Mouse (Mus musculus) neural tube, embryonic 14.5 days (tissue): ENCODE results near the gene Slc35f1. TPM values are rescaled to one million over a fixed set of nuclear protein-coding genes. Genes with fewer than 3 reads are reported as not detected.

Experiments used
- ATAC-seq: fragments of 200-750 bp; cut with Nextera tagmentation; 2 replicates; pipeline ENCODE4 v1.8.0; 2017; ENCODE audit warnings: low read depth, mild to moderate bottlenecking, moderate TSS enrichment, moderate library complexity
- H3K27ac ChIP-seq: fragments of 300-500 bp; sonication (generic); 2 replicates; pipeline ENCODE4 v1.5.1; 2014; ENCODE audit warnings: low read depth, mild to moderate bottlenecking, control low read depth, low read length, moderate library complexity, mixed read lengths
- H3K27me3 ChIP-seq: fragments of 300-500 bp; sonication (generic); 2 replicates; pipeline ENCODE4 v1.6.1; 2014; ENCODE audit warnings: low read length; ENCODE audit not compliant: control insufficient read depth, insufficient read depth
- H3K36me3 ChIP-seq: fragments of 300-500 bp; sonication (generic); 2 replicates; pipeline ENCODE4 v1.6.1; 2014; ENCODE audit warnings: low read length, mixed read lengths; ENCODE audit not compliant: control insufficient read depth, insufficient read depth
- H3K4me1 ChIP-seq: fragments of 300-500 bp; sonication (generic); 2 replicates; pipeline ENCODE4 v1.6.1; 2014; ENCODE audit warnings: low read length; ENCODE audit not compliant: control insufficient read depth, insufficient read depth
- H3K4me2 ChIP-seq: fragments of 300-500 bp; sonication (generic); 2 replicates; pipeline ENCODE4 v1.6.1; 2014; ENCODE audit warnings: mild to moderate bottlenecking, low read depth, low read length, control low read depth
- H3K4me3 ChIP-seq: fragments of 300-500 bp; sonication (generic); 2 replicates; pipeline ENCODE4 v1.5.1; 2014; ENCODE audit warnings: low read depth, low read length, control low read depth, mixed read lengths
- H3K9ac ChIP-seq: fragments of 300-500 bp; sonication (generic); replicated peaks from 2 replicates; pipeline ENCODE4 v1.6.1; 2014; ENCODE audit warnings: low read depth, mild to moderate bottlenecking, control low read depth, low read length, mixed read lengths
- H3K9me3 ChIP-seq: fragments of 300-500 bp; sonication (generic); 2 replicates; pipeline ENCODE4 v1.6.1; 2016; ENCODE audit warnings: low read length; ENCODE audit not compliant: control insufficient read depth
- WGBS: fragments of 180-500 bp; shearing (Covaris S2); extraction: QIAGEN DNeasy Blood & Tissue Kit; methylation state at CpG from one replicate; pipeline ENCODE4 v1.1.7; 2014; 5-methylcytosine and 5-hydroxymethylcytosine counted together
- polyA plus RNA-seq: library from polyadenylated mRNA; unstranded; fragments of >200 nt; fragmentation: Nextera tagmentation; extraction: Ambion mirVana; gene quantifications from 2 replicates; pipeline ENCODE4 v1.2.1, GENCODE M21; 2014

Slc35f1 gene
- polyA plus RNA-seq, 1 experiment from 2014 or later: 28.5 TPM

DNA sequence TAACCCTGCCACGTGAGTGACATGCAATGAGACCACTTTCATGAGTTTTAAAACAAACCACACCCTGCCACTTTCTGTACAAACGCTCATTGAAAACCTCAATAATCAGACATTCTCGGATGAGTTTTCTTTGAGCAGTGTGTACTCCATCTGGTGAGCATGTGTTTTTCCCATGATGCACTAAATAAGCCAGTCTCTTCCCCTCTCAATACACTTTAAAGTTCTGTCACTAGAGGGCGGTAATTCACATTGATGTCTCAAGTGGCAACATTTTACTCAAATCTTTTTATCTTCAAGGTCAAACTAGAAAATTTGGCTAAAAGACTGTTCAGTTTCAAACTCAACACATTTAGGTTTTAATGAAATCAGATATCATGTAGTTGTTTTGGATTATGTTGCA, 68.3 kb downstream of the Slc35f1 start:
- Histone ChIP-seq H3K9me3 (no peaks in the 10 kb centered on the region), H3K27me3 (no peaks in the 10 kb centered on the region), H3K36me3 (no peaks in the 10 kb centered on the region), H3K4me3 (no peak overlapping the region), H3K27ac (no peak overlapping the region), H3K4me1 (no peaks in the 10 kb centered on the region), H3K9ac (no peak overlapping the region), H3K4me2 (no peak overlapping the region)
- 38% methylated on average over 4 of the region's 4 CpGs for WGBS
- no peak for ATAC-seq

DNA sequence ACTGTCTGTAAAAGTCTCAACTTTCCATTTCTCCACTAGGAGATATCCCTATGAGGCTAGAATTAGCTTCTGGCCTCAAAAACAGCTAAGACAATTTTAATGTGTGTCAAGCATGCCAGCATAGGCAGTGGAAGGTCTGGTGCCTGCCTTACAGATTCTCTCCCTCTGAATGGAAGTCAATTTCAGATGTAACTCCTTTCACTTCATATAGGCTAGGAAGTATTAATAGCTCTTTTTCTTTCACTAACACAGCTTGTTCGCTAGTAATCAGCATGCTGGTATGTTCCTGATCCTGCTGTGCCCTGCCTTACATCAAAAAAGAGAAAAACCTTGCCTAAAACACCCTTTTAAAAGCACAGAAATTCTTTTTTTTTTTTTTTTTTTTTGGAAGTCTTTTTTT, 70.2 kb downstream of the Slc35f1 start:
- ATAC-seq: no peak
- 88% methylated on average over 1 of the region's 1 CpGs for WGBS

DNA sequence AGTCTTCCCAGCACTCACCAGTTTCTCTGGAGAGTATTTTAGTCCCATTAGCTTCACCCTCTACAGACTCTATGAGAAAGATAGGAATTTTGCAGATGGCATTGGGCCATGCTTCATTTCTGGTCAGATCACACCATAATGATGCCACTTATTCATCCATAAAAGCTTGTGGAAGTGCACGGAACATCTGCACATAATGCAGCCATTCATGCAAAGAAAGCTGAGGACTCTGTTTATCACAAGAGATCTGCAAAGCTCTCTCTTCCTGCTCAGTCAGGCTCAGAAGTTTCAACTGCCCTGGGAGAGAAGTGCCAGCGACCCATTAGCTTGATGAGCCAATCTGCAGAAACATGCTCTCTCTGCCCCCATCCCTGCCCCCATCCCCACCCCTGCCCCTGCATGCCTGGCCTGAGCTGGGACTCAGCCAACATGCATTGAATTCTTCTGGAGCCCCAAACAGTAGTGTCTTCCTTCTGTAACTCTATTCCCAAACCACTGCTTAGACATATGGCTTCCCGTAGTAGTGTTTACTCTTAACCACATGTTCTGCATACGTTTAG, 89.7 kb downstream of the Slc35f1 start:
- peak; percentile 75 for ATAC-seq
- H3K9ac ChIP-seq: no peak overlapping the region
- 62% methylated on average over 4 of the region's 4 CpGs for WGBS
- H3K4me2 ChIP-seq: no peak overlapping the region
- no peak overlapping the region for H3K4me3 ChIP-seq
- H3K9me3 ChIP-seq: no peaks in the 10 kb centered on the region
- H3K27me3 ChIP-seq: no peaks in the 10 kb centered on the region
- H3K4me1 ChIP-seq: no peaks in the 10 kb centered on the region
- no peaks in the 10 kb centered on the region for H3K36me3 ChIP-seq
- H3K27ac ChIP-seq: no peak overlapping the region

More for the DNA sequence above, 70.2 kb downstream of the Slc35f1 start:
- Histone ChIP-seq H3K4me1 (no peaks in the 10 kb centered on the region), H3K4me3 (no peak overlapping the region), H3K9ac (no peak overlapping the region), H3K27me3 (no peaks in the 10 kb centered on the region), H3K36me3 (no peaks in the 10 kb centered on the region), H3K27ac (no peak overlapping the region), H3K9me3 (no peaks in the 10 kb centered on the region), H3K4me2 (no peak overlapping the region)

DNA sequence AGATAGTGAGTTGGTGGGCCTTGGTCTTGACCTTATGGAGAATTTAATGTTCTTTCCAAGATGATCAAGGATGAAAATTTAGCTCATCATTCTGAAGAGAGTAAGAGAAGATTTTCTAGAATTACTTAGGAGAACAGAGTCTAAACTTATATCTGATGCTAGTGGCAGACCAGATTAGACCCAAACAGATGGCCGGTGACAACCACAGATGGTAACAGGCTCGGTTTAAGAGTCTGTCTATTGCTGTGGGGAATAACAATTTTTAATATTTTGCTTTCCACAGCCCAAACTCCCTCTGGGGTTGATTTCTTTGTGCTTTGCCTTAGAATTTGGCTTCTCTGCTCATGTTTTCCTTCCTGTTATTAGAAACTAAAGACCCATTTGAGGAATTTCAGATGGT, 96.7 kb downstream of the Slc35f1 start:
- Histone ChIP-seq H3K27ac (no peak overlapping the region), H3K4me2 (no peak overlapping the region), H3K9ac (no peak overlapping the region), H3K9me3 (no peaks in the 10 kb centered on the region), H3K4me3 (no peak overlapping the region), H3K36me3 (no peaks in the 10 kb centered on the region), H3K27me3 (no peaks in the 10 kb centered on the region), H3K4me1 (no peaks in the 10 kb centered on the region)
- ATAC-seq: no peak
- 70% methylated on average over 2 of the region's 2 CpGs for WGBS

DNA sequence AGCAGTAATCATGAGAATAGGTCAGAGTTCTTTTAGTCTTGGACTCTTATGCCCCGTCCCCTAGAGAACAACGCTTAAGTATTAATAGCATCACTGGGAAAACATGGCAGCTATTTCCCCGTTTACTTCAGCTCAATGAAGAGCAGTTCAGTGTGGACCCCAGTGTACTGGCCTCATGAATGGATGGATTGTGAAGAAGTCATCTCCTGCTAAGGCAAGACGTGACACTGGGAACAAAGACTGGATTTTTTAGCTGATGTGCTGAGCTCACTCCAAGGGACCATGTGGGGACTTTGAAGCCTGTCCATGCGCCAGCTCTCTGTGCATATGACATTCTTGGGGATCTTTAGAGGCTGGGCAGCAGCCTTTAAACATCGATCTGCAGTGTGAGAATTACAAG, 101.2 kb downstream of the Slc35f1 start:
- no peaks in the 10 kb centered on the region for H3K27me3 ChIP-seq
- no peaks in the 10 kb centered on the region for H3K36me3 ChIP-seq
- H3K4me2 ChIP-seq: no peak overlapping the region
- no peaks in the 10 kb centered on the region for H3K9me3 ChIP-seq
- no peak overlapping the region for H3K4me3 ChIP-seq
- H3K9ac ChIP-seq: no peak overlapping the region
- no peak overlapping the region for H3K27ac ChIP-seq
- 78% methylated on average over 6 of the region's 6 CpGs for WGBS
- H3K4me1 ChIP-seq: no peaks in the 10 kb centered on the region
- peak; percentile 51; the same call in 1 of the 2 replicates for ATAC-seq

DNA sequence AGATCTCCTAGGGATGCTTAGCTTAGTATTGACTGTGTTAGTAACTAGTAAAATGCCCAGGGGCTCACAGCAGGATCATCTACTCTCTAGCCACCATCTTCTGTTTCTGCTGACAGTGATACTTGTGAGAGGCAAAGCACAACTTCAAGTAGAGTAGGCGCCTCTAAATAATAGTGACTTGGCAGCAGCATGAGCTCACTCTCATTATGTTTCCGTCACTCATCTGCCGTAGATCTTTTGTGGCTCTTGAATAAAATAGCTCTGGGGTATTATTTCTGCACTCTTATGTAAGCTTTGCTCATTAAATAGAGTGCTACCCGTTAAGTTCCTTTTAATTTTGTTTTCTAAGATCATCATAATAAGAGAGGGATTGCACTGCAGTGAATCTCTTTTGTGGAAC, 107.1 kb downstream of the Slc35f1 start:
- no peak for ATAC-seq
- Histone ChIP-seq H3K9me3 (no peaks in the 10 kb centered on the region), H3K27me3 (no peaks in the 10 kb centered on the region), H3K4me2 (no peak overlapping the region), H3K4me1 (peaks cover 3% of the 10 kb centered on the region; the same call in 1 of the 2 replicates), H3K27ac (no peak overlapping the region), H3K36me3 (no peaks in the 10 kb centered on the region), H3K4me3 (no peak overlapping the region), H3K9ac (no peak overlapping the region)
- 43% methylated on average over 4 of the region's 4 CpGs for WGBS

DNA sequence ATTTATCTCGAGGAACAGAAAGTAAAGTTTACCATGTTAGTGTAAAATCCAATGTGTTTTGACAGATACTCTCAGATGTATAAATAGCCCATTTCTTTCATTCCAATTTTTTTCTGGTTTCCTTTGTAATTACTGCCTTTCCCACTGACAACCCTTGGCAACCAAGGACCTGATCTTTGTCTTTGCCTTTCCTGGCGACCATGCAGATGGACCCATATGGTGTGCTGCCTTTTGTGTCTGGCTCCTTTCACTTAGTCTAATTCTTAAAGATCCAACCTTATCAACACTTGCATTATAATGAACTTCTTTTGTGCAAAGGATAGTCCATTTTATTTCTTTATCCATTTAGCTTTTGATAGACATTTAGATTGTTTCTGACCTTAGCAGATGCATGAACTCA, 117.5 kb downstream of the Slc35f1 start:
- H3K4me3 ChIP-seq: no peak overlapping the region
- ATAC-seq: no peak
- no peaks in the 10 kb centered on the region for H3K27me3 ChIP-seq
- no peaks in the 10 kb centered on the region for H3K36me3 ChIP-seq
- no peaks in the 10 kb centered on the region for H3K4me1 ChIP-seq
- 38% methylated on average over 2 of the region's 2 CpGs for WGBS
- no peak overlapping the region for H3K4me2 ChIP-seq
- H3K9ac ChIP-seq: no peak overlapping the region
- H3K27ac ChIP-seq: no peak overlapping the region
- H3K9me3 ChIP-seq: no peaks in the 10 kb centered on the region

DNA sequence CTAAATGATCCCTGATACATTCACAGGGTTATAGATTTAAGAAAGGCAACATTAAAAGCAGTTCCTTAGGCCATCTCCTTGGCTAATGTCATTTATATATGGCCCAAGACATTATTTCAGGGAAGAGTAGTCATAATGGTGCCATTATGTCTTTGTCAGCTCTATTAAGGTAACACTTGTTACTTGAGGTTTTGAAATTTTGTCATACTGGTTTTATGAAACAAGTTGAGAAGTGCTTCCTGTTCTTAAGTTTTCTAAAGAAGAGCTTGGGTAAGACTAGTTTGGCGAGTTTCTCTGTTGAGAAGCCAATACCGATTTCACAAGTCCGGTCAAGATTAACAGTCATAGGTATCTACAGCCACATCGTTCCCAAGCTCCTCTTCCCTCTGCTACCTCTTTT, 122.5 kb downstream of the Slc35f1 start:
- Histone ChIP-seq H3K4me2 (no peak overlapping the region), H3K9ac (no peak overlapping the region)
- WGBS: 95% methylated on average over 4 of the region's 4 CpGs

DNA sequence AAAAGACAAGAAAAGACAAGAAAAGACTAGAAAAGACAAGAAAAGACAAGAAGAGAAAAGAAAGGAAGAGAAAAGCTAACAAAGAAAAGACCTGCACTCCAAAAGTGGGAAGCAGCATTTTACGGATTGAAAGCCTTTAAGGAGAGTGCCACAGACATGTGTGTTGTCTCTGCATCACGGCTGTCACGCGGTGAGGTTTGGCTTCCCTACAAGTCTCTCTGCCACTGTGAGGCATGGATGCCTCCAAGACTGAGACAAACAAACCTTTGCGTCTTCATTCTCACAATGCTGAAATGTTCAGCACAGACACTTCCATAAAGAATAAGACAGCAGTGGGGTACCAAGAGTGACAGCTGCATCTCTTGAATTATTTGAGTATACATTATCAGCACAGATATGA, 124.0 kb downstream of the Slc35f1 start:
- no peaks in the 10 kb centered on the region for H3K9me3 ChIP-seq
- H3K4me1 ChIP-seq: no peaks in the 10 kb centered on the region
- no peak overlapping the region for H3K9ac ChIP-seq
- no peak for ATAC-seq
- H3K36me3 ChIP-seq: no peaks in the 10 kb centered on the region
- WGBS: 91% methylated on average over 5 of the region's 5 CpGs
- H3K4me2 ChIP-seq: no peak overlapping the region
- H3K27ac ChIP-seq: no peak overlapping the region
- no peaks in the 10 kb centered on the region for H3K27me3 ChIP-seq
- no peak overlapping the region for H3K4me3 ChIP-seq

More for the DNA sequence above, 122.5 kb downstream of the Slc35f1 start:
- no peaks in the 10 kb centered on the region for H3K36me3 ChIP-seq
- no peaks in the 10 kb centered on the region for H3K4me1 ChIP-seq
- H3K9me3 ChIP-seq: no peaks in the 10 kb centered on the region
- no peak overlapping the region for H3K27ac ChIP-seq
- H3K27me3 ChIP-seq: no peaks in the 10 kb centered on the region
- H3K4me3 ChIP-seq: no peak overlapping the region
- ATAC-seq: no peak
